Mouse (Mus musculus) mesoderm, embryonic 11.5 days (tissue): ENCODE measurements around the gene Sh3bgrl3.
"Not testable (repeated sequence)": the region's sequence is repeated elsewhere in the genome, so short reads cannot be mapped to it uniquely, and the experiment has no call there.

ENCODE experiments used
- DNase-seq: peaks from one replicate; pipeline ENCODE4 v3.0.0-alpha.2; 2012; ENCODE audit warnings: low read depth, low spot score

The Sh3bgrl3 gene

DNA sequence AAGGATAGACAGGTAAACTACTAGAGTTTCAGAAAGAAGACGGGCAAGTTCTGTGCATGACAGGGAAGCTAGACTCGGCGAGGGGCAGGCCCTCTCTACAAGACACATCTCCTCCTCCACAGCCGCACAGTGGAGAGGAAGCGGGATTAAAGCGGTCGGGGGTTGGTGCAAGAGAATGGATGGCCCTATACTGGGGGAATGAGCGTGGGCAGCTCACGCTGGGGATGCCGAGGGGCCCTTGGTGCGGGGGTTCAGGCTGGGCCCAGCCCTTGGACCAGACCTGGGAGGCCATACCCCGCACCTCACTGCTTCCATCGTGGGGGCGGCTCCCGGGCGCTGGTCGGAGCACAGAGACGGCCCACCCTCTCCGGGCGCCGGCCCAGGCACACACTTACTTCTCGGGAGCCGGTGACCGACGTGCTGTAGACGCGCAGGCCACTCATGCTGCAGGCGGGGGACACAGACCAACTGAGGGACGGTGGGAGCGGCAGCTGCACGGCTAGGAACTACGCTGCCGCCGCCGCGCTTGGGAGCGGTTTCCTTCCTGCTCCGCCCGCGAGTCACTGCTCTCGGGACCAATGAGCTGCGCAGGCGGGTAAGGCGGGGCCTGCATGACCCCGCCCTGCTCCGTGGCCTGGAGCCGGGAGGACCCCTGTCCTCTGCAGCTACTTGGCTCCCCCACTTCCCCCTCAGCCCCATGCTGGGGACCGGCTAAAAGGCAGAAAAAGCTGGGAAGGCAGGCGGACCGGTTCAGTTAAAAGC lies at the start of gene Sh3bgrl3:
TSS of gene Sh3bgrl3 (minus strand) at position 569 of the 762 bp plus-strand sequence.
- DNase-seq, result peak; percentile 91

DNA sequence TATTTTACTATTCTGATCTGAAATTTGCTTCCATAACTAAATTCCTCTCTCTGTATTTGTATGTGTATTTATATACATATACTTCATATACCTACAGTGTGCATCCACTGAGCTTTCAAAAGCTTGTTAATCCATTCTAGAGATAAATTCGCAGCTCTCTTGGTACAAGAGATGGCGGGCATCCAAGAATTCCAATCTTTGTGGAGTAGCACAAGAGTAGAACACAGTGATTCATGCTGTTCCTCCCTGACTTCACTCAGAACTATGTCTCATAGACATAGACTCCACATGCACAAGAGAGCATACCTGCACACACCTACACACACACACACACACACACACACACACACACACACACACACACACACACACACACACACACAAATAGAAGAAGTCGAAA lies 43.8 kb upstream of the Sh3bgrl3 start:
- no peak for DNase-seq

DNA sequence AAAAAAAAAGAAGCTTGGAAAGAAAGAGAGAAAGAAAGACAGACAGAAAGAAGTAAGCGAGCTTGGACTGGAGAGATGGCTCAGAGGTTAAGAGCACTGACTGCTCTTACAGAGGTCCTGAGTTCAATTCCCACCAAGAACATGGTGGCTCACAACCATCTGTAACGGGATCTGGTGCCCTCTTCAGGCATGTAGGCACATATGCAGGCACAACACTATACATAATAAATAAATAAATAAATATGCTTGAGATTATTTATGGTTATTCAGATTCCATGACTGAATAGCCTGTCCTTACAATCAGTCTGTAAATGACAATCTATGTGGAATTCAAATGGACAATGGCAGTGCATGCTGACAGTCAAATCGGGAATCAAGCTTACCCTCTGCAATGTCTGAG lies 38.3 kb upstream of the Sh3bgrl3 start:
- DNase-seq, result no peak

DNA sequence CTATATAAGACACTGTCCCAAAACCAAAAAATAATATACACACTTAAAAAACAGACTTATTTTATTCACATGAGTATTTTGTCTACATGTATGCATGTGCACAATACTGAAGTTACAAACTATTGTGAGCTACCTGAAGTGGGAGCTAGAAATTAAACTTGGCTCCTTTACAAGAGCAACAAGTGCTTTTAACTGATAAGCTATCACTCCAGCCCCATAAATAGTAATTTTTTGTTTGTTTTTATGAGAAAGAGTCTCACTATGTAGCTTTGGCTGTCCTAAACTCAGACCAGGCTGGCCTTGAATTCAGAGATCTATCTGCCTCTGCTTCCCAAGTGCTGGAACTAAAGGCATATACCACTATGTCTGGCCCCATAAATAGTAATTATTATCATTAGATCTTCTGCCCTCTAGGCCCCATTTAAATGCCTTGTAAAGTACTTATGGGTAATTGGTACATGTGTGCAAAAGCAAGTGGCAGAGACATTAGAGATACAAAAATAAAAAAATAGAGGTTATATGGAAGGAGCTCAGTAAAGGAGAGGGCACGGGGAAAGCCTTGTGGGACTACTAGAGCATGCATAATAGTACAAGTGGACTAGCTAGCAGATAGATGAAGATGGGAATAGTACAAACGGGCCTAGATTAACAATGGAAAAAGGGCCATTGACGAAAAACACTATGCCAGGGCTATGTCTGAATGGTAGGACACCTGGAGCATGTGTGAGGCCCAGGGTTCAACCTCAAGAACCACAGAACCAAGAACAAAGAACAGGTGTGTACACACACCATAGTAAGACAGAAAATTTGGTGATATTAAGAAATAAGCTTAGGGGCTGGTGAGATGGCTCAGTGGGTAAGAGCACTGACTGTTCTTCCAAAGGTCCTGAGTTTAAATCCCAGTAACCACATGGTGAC lies 37.2 kb upstream of the Sh3bgrl3 start:
- no peak for DNase-seq

GRCm38 (mm10) chr4:134165024-134165423 lies 36.4 kb upstream of the Sh3bgrl3 start:
- no peak for DNase-seq

DNA sequence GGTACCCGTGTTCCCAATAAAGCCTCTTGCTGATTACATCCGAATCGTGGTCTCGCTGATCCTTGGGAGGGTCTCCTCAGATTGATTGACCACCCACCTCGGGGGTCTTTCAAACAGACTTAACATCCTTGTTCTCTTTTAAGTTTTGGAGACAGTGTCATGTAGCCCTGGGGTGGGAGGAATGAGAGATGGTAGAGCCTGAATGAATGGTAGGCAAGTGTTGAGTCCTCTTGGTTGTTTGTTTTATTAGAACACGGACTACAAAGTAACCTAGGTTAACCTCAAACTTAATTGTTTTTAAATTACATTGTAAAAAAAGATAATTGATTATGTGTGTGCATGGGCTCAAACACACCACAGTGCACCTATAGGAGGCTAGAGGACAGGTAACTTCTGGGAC lies 36.0 kb upstream of the Sh3bgrl3 start:
- no peak for DNase-seq

DNA sequence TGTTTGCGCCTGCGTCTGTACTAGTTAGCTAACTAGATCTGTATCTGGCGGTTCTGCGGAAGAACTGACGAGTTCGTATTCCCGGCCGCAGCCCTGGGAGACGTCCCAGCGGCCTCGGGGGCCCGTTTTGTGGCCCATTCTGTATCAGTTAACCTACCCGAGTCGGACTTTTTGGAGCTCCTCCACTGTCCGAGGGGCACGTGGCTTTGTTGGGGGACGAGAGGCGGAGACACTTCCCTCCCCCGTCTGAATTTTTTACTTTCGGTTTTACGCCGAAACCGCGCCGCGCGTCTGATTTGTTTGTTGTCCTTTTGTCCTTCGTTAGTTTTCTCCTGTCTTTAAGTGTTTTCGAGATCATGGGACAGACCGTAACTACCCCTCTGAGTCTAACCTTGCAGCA lies 31.5 kb upstream of the Sh3bgrl3 start:
- DNase-seq, result not testable (repeated sequence)

DNA sequence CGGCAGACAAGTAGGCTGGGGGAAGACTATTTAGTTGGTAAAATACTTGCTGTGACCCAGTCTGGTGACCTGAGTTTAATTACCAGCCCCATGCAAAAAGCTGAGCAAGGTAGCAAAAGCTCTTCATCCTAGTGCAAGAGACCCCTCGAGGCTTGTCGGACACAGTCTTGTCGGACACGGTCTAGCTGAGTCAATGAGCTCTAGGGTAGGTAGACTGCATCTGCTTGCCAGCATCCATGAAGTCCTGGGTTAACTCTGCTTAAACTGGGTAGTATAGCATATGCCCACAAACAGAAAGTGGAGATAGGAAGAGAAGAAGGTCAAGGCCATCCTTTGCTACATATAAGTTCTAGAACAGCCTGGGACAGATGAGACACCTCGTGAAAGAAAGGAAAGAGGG lies 30.2 kb upstream of the Sh3bgrl3 start:
- no peak for DNase-seq

GRCm38 (mm10) chr4:134157558-134157957 lies 29.0 kb upstream of the Sh3bgrl3 start:
- DNase-seq, result no peak

- DNase-seq, result no peak
Observed at GRCm38 (mm10) chr4:134156744-134157143, 28.2 kb upstream of the Sh3bgrl3 start.

- DNase-seq, result no peak
Observed at GRCm38 (mm10) chr4:134155961-134156465, 27.4 kb upstream of the Sh3bgrl3 start.

- DNase-seq, result no peak
Observed at GRCm38 (mm10) chr4:134155531-134155930, 26.9 kb upstream of the Sh3bgrl3 start.

GRCm38 (mm10) chr4:134154354-134154753 lies 25.8 kb upstream of the Sh3bgrl3 start:
- DNase-seq, result no peak

- DNase-seq, result no peak
Observed at GRCm38 (mm10) chr4:134153656-134154055, 25.1 kb upstream of the Sh3bgrl3 start.

DNA sequence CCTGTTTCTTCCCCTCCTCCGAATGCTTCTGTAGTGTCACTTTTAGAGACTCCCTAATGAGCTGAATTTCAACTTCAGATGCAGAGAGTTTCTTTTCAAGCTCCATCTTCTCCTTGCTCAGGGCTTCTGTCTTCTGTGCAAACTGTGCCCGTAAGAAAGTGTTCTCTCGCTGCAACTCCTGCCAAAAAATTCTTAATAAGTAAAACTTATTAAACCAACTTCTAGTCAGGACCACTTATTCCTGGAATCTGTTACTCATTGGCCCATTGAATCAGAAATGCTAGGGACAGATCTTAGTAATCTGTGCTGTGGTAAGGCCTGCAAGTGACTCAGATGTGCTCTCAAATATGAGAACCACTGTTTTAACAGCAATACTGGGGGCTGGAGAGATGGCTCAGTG lies 23.5 kb upstream of the Sh3bgrl3 start:
- no peak for DNase-seq

DNA sequence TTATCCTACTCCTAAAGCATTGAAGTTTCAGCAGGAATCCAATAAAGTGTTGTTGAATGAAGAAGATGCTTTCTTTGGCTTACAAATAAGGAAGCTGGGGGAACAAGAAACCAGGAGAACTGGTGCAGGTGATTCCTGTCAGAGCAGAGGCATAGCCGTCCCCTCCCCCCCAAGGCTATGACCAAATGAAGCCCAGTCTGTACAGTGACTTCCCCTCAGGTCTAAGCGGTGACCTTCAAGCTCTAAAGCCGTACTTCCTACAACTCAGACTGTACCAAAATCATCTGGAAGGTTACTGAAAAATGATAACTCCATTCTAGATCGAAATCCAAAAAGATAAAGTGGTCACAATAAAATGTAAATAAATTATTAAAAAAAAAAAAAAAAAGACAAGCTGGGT lies 20.8 kb upstream of the Sh3bgrl3 start:
- DNase-seq, result no peak

DNA sequence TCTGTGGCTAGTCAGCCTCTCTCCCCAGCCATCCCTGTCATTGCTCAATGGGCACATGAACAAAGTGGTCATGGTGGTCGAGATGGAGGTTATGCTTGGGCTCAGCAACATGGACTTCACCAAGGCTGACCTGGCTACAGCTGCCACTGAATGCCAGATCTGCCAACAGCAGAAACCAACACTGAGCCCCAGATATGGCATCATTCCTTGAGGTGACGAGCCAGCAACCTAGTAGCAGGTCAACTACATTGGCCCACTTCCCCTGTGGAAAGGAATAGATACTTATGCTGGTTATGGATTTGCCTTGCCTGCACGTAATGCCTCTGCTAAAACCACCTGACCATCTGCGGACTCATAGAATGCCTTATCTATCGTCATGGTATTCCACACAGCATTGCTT lies 15.7 kb upstream of the Sh3bgrl3 start:
- not testable (repeated sequence) for DNase-seq

- no peak for DNase-seq
Observed at GRCm38 (mm10) chr4:134138857-134139256, 10.3 kb upstream of the Sh3bgrl3 start.

DNA sequence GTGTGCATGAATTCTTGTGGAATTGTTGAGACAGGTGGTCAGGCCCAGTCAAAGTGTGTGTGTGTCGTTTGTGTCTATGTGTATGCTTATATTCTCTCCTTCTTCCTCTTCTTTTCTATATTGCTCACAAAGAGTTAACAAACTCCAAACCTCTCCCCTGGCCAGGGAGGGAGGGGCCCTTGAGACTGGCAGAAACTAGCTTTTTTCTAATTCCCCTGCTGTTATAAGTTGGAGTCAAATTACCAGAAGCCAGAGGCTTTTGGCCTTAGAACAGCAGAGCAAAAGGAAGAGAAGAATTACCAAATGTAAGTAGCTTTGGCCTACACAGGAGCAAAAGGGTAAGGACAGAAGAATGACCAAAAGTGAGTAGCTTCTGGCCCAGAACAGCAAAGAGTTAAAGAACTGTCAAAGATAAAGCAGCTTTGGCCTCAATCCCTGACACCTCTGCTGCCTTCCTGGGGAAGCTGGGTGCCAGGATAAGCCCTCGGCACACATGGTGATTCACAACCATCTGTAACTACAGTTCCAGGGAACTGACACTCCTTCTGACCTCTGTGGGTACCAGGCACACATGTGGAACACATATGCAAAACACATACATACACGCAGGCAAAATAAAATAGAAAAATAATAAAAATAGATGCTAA lies 7.8 kb upstream of the Sh3bgrl3 start:
- no peak for DNase-seq

DNA sequence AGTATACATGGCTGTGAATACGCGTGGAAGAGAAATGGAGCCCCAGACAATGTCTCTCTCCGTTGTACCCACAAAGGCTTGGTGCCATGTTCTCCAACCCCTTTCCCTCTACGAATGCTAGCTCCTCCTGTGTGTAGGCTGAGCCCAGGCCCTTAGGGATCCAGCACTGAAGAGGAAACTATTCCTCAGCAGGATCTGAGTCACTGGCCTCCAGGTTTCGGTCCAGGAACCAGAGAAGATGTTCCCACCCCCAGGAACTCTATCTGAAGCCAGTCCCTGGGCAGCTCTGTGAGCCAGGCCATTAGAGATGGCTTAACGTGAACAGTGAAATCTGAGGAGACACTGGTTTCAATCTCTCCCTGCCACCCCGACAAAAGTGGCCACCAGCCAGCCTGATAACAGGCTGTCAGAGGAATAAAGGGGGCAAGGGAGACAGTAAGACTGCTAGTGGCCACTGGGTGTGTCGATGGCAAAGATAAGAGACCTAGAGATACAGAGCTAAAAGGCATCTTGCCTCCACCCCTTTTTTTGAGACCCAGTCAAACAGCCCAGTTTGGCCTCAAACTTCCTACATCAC lies 4.0 kb upstream of the Sh3bgrl3 start:
- no peak for DNase-seq

GRCm38 (mm10) chr4:134132117-134132516 lies 3.5 kb upstream of the Sh3bgrl3 start:
- no peak for DNase-seq

- no peak for DNase-seq
Observed at GRCm38 (mm10) chr4:134129482-134129881, 893 bp upstream of the Sh3bgrl3 start.
